Mouse (Mus musculus) heart, adult 9 months (tissue): ENCODE data around the gene Ppm1h.
A peak's percentile ranks its signal among the peaks of the same experiment; 100 is the strongest.

Experiments used
- DNase-seq, 2 experiments: peaks; one replicate each; pipeline ENCODE4 v3.0.0; 2022; ENCODE audit warnings: low spot score in 2 of 2

The Ppm1h gene

GRCm38 (mm10) chr10:122887528-122888183, 209.1 kb downstream of the Ppm1h start:
- DNase-seq: peak in 1 of 2 experiments; percentile 14

GRCm38 (mm10) chr10:122890682-122891350, 212.3 kb downstream of the Ppm1h start:
- DNase-seq: peak in 1 of 2 experiments; percentile 37

GRCm38 (mm10) chr10:122891461-122891860, 212.9 kb downstream of the Ppm1h start:
- DNase-seq: peak; percentile 55 to 68

DNA sequence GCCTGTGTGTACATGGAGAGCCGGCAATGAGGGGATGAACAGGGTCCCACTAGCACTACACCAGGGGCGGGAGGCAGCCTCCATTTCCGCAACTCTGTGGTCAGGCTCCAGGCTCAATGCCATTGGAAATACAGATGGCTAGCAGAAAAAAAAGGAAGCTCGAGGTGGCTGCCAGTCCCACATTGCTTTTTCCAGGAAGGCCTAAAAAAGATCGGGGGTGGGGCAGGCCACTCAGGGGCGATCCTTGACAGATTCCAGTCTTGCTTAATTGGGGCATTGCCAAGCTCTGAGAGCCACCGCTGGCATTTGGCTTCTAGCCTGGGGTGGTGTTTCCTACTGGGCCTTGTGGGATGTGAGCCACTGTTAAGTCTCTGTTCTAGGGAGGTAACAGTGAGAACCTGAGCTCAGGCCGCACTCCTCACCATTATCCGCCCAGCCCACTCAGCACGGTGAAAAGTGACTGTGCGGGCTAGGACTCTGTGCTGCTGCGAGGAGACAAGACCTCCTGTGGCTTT, 216.1 kb downstream of the Ppm1h start:
- peak; percentile 84 to 91 for DNase-seq

- peak in 1 of 2 experiments; percentile 57 for DNase-seq
Observed at GRCm38 (mm10) chr10:122895121-122895770, 216.7 kb downstream of the Ppm1h start.

- peak in 1 of 2 experiments; percentile 32 for DNase-seq
Observed at GRCm38 (mm10) chr10:122899971-122900370, 221.4 kb downstream of the Ppm1h start.

- no peak for DNase-seq
Observed at GRCm38 (mm10) chr10:122900466-122900865, 221.9 kb downstream of the Ppm1h start.

- DNase-seq: no peak
Observed at GRCm38 (mm10) chr10:122901379-122901778, 222.8 kb downstream of the Ppm1h start.

- no peak for DNase-seq
Observed at GRCm38 (mm10) chr10:122909406-122910032, 231.0 kb downstream of the Ppm1h start.

GRCm38 (mm10) chr10:122910798-122911225, 232.2 kb downstream of the Ppm1h start:
- no peak for DNase-seq

DNA sequence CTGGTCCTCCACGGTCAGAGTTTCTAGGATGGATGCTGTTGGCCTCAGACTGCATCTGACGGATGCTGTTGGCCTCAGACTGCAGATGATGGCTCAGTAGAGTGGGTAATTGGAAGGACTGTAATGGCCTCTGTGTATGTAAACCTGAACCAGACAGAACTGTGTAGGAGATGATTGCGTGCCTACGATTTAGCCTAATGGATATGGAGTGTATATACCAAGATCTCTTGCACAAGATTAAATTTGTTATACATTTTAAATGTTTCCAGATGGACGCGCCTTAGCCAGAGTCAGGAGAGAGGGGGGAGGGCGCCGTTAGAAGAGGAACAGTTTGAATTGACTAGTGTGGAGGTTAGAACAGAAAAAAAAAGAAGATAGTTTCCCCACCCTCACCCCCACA, 233.1 kb downstream of the Ppm1h start:
- no peak for DNase-seq

GRCm38 (mm10) chr10:122912086-122912690, 233.6 kb downstream of the Ppm1h start:
- no peak for DNase-seq

- peak; percentile 91 for DNase-seq
Observed at GRCm38 (mm10) chr10:122912701-122913368, 234.3 kb downstream of the Ppm1h start.

DNA sequence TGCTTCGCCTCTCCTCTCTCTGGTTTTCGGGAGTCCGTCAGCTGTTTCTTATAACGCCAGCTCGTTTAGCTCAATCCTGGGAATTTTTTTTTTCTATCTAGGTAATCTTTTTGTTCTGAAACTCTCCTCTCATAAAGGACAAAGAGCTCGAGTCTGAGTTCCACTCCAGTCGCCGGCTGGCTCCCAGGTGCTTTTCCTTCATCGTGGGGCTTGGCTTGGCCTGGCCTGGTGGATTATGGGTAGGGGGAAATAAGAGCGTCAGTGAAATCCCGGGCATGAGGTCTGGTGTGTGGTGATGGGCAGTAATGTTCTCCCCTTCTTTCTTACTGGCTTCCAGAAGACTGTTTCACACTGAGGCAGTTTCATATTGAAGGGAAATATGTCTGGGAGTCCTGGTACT, 234.8 kb downstream of the Ppm1h start:
- peak in 1 of 2 experiments; percentile 36 for DNase-seq

DNA sequence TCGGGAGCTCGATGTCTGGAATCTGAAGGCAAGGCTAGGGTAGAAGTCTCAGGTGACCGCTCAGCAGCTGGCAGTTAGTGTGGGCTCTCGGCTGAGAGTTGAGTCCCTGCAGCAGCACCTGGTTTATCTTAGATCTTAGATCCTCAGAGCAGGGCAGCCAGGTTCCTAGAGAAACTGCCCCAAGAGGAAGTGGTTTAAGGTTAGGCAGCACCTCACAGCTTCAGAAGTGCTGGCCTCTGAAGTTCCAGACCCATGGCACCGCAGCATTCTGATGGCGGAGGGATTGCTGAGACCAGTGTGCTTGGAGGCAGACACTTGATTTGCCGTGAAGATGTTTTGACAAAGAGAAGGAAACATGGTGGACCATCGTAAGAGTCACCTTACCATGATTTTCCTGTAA, 237.3 kb downstream of the Ppm1h start:
- no peak for DNase-seq

- no peak for DNase-seq
Observed at GRCm38 (mm10) chr10:122917648-122918324, 239.2 kb downstream of the Ppm1h start.

DNA sequence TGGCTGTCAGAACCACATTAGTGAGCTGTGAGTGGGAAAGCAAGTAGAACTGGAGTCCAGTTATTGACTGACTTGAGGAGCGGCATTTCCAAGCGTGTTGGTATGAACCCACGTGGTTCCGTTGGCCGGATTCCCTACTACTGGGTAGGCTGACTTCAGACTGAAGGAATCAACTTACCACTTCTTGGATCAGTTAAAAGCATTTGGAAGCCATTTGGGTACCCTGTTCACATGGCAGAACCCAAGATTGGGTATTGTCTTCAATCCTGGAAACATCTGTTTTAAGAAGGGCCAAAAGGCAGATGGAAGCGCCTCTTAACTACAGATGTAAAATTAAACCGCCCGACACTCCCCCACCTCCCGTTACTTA, 239.7 kb downstream of the Ppm1h start:
- no peak for DNase-seq

DNA sequence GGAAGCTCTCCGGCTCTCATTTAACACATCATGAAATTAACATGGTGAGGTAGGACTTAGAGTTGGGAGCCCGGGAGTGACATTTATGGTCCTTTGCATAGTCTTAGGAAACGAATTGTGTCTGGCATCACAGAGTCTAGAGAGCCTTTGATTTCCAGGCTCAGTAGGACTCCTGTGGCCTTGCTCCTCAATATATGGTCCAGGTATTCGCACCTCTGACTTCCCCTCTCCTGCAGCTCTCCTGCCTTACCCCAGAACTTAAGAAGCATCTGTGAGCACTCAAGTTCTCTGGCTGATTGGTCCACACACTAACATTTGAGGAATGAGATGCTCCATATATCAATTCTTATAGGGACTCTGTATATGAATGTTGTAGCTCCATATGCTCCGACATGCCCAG, 240.2 kb downstream of the Ppm1h start:
- no peak for DNase-seq

- DNase-seq: no peak
Observed at GRCm38 (mm10) chr10:122919416-122919815, 240.9 kb downstream of the Ppm1h start.

GRCm38 (mm10) chr10:122920218-122920795, 241.7 kb downstream of the Ppm1h start:
- no peak for DNase-seq
